Mouse (Mus musculus): Measurements from ENCODE around the gene Tent4a. TPM values are rescaled to one million over a fixed set of nuclear protein-coding genes. Genes with fewer than 3 reads are reported as not detected.

The Tent4a gene
- polyA plus RNA-seq, 1 experiment from 2014 or later, result 5.7 TPM

DNA sequence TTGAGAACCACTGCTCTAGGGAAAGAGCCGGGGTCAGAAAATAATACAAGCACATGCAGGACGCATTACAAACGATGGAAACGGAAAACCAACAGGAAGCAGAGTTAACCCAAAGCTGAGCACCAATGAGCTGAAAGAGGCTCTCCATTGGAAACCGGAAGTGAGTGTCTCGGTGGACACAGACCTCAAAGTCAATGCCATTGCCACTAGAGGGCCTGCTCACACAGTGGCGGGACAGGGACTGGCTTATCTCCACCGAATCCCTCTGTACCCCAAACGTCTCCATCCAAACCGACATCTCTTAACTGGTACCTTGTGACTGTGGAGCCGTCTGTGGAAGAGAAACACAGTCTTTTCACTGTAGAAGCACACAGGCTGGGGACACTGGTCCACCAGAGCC, 77.8 kb downstream of the Tent4a start:
- WGBS, result 69% methylated on average over 11 of the region's 11 CpGs
- ATAC-seq (ENCODE audit: borderline replicate concordance, extremely low read depth, low FRiP score, low TSS enrichment), result no peak

DNA sequence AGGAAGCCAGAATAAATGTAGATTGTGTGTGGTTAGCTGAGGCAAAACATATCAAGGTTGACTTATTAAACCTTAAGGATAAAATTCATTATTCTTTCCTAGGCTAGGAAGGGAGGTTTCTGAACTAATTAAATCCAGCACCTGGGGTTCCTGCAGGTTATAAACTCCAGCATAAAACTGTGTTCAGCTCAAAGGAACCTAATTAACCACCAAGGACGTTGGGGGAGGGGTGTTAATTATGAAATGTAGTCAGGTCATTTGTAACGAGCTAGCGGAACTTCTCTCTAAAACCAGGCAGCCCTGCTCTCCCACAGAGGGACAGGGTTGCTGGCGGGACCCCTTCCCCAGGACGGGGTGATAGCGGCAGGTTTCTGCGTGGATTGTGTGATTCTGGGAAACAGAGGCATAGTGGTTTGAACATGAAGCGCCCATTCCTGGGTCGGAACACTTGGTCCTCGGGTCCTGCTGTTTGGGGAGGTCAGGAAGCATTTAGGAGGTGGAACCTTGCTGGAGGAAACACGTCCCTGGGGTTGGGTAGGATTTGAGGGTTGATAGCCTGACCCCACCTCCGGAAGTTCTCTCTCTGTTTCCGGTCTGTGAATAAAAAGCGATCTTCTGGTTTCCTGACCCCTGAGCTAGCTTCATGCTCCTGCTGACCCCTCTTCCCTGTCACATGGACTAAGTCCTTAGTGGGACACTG, 78.8 kb downstream of the Tent4a start:
- Histone ChIP-seq H3K27me3 (no peaks in the 10 kb centered on the region), H3K27ac (no peak overlapping the region), H3K9ac (no peak overlapping the region), H3K4me1 (peaks cover 8% of the 10 kb centered on the region), H3K36me3 (no peaks in the 10 kb centered on the region), H3K9me3 (no peaks in the 10 kb centered on the region), H3K4me3 (no peak overlapping the region), H3K4me2 (no peak overlapping the region)
- ATAC-seq (ENCODE audit: borderline replicate concordance, extremely low read depth, low FRiP score, low TSS enrichment), result no peak
- WGBS, result 85% methylated on average over 14 of the region's 14 CpGs

More for the DNA sequence above, 77.8 kb downstream of the Tent4a start:
- Histone ChIP-seq H3K36me3 (no peaks in the 10 kb centered on the region), H3K9me3 (no peaks in the 10 kb centered on the region), H3K27me3 (no peaks in the 10 kb centered on the region), H3K4me2 (no peak overlapping the region), H3K4me1 (peaks cover 10% of the 10 kb centered on the region), H3K9ac (no peak overlapping the region), H3K27ac (0 out of 2 replicates have a peak overlapping the region, but pooled peaks have one; percentile 18), H3K4me3 (no peak overlapping the region)

Other genes with a start within 250 kb of the Tent4a start
- 112 and 113 TPM in 2 replicates for gene Nsun2, start 871 bp downstream of the Tent4a start, polyA plus RNA-seq (2015; fragmentation: Nextera tagmentation; extraction: Ambion mirVana)
- 23.5 and 29.9 TPM in 2 replicates for gene Srd5a1, start 76.8 kb upstream of the Tent4a start, polyA plus RNA-seq (2015; fragmentation: Nextera tagmentation; extraction: Ambion mirVana)
- 0.09 and 0.30 TPM in 2 replicates for gene Ube2ql1, start 205.3 kb upstream of the Tent4a start, polyA plus RNA-seq (2015; fragmentation: Nextera tagmentation; extraction: Ambion mirVana)

Measured in lung, embryonic 15.5 days (tissue).